Mouse (Mus musculus) ES-Bruce4 (cell line): Measurements from ENCODE around the gene Sdr42e1. TPM values are rescaled to one million over a fixed set of nuclear protein-coding genes. Genes with fewer than 3 reads are reported as not detected.

ENCODE experiments used
- H3K27ac ChIP-seq: 2 replicates; pipeline ENCODE4 v1.5.1; 2012; ENCODE audit warnings: low read length, inconsistent platforms; ENCODE audit not compliant: insufficient read depth
- H3K27me3 ChIP-seq: 2 replicates; pipeline ENCODE4 v1.6.1; 2012; ENCODE audit warnings: mild to moderate bottlenecking, low read length, inconsistent platforms; ENCODE audit not compliant: control insufficient read depth, poor library complexity, insufficient read depth, severe bottlenecking
- H3K36me3 ChIP-seq: 2 replicates; pipeline ENCODE4 v1.6.1; 2012; ENCODE audit warnings: inconsistent platforms, mild to moderate bottlenecking, low read length, moderate library complexity; ENCODE audit not compliant: control insufficient read depth, poor library complexity, insufficient read depth, severe bottlenecking
- H3K4me1 ChIP-seq: one replicate; pipeline ENCODE4 v1.8.1; 2011; ENCODE audit warnings: low read length; ENCODE audit not compliant: control insufficient read depth, insufficient read depth
- H3K4me3 ChIP-seq: 2 replicates; pipeline ENCODE4 v1.5.1; 2011; ENCODE audit warnings: low read depth, mild to moderate bottlenecking, low read length
- H3K9ac ChIP-seq: 2 replicates; pipeline ENCODE4 v1.6.1; 2012; ENCODE audit warnings: low read depth, mild to moderate bottlenecking, inconsistent platforms; ENCODE audit not compliant: poor library complexity, severe bottlenecking
- H3K9me3 ChIP-seq: replicated peaks from 2 replicates; pipeline ENCODE4 v1.6.1; 2012; ENCODE audit warnings: mild to moderate bottlenecking, low read length, inconsistent platforms; ENCODE audit not compliant: control insufficient read depth, poor library complexity, insufficient read depth, severe bottlenecking
- CTCF ChIP-seq: IDR thresholded peaks from one replicate; pipeline ENCODE4 v1.8.1; 2011; ENCODE audit warnings: low read depth, low read length
- EP300 ChIP-seq: IDR thresholded peaks from 2 replicates; pipeline ENCODE4 v1.6.1; 2011; ENCODE audit warnings: low read depth, low read length; ENCODE audit not compliant: insufficient read depth
- POLR2A ChIP-seq: IDR thresholded peaks from one replicate; pipeline ENCODE4 v1.8.1; 2011; ENCODE audit warnings: low read length; ENCODE audit not compliant: insufficient read depth
- polyA plus RNA-seq: library from polyadenylated mRNA; stranded (reverse); fragments of >200 nt; gene quantifications from 2 replicates; pipeline ENCODE4 v1.2.4, GENCODE M21; 2011; ENCODE audit warnings: low read depth; ENCODE audit not compliant: missing spikeins, insufficient read depth, insufficient read length

Gene Sdr42e1
- polyA plus RNA-seq, 1 experiment, result 0.22 TPM

GRCm38 (mm10) chr8:117672558-117672957 is 931 bp downstream of the Sdr42e1 start:
- no peaks in the 10 kb centered on the region for H3K36me3 ChIP-seq
- H3K27ac ChIP-seq, result no peak overlapping the region
- H3K4me3 ChIP-seq, result no peak overlapping the region
- H3K27me3 ChIP-seq, result no peaks in the 10 kb centered on the region
- no peak for TF ChIP-seq CTCF
- H3K9ac ChIP-seq, result no peak overlapping the region
- 0 out of 2 replicates have a peak, but pooled peaks cover 5% of the 10 kb centered on the region for H3K9me3 ChIP-seq
- no peaks in the 10 kb centered on the region for H3K4me1 ChIP-seq

- Histone ChIP-seq H3K9me3 (0 out of 2 replicates have a peak, but pooled peaks cover 5% of the 10 kb centered on the region), H3K9ac (no peak overlapping the region), H3K4me3 (no peak overlapping the region), H3K27me3 (peaks cover 3% of the 10 kb centered on the region; the same call in 1 of the 2 replicates), H3K36me3 (no peaks in the 10 kb centered on the region), H3K27ac (no peak overlapping the region), H3K4me1 (no peaks in the 10 kb centered on the region)
- TF ChIP-seq CTCF (no peak), EP300 (no peak), POLR2A (no peak)
These were observed 3.0 kb downstream of the Sdr42e1 start for GRCm38 (mm10) chr8:117670461-117670860.

GRCm38 (mm10) chr8:117667349-117668124 is 6.0 kb downstream of the Sdr42e1 start:
- TF ChIP-seq CTCF (no peak), EP300 (no peak), POLR2A (no peak)
- no peaks in the 10 kb centered on the region for H3K4me1 ChIP-seq
- H3K4me3 ChIP-seq, result no peak overlapping the region
- H3K9ac ChIP-seq, result no peak overlapping the region
- H3K9me3 ChIP-seq, result 0 out of 2 replicates have a peak, but pooled peaks cover 5% of the 10 kb centered on the region
- H3K27ac ChIP-seq, result no peak overlapping the region
- peaks cover 3% of the 10 kb centered on the region; the same call in 1 of the 2 replicates for H3K27me3 ChIP-seq
- H3K36me3 ChIP-seq, result no peaks in the 10 kb centered on the region

GRCm38 (mm10) chr8:117660358-117661031 is 13.0 kb downstream of the Sdr42e1 start:
- H3K27ac ChIP-seq, result no peak overlapping the region
- no peak overlapping the region for H3K9ac ChIP-seq
- H3K9me3 ChIP-seq, result no peaks in the 10 kb centered on the region
- TF ChIP-seq CTCF (no peak), POLR2A (no peak), EP300 (no peak)
- H3K36me3 ChIP-seq, result no peaks in the 10 kb centered on the region
- H3K4me1 ChIP-seq, result no peaks in the 10 kb centered on the region
- no peak overlapping the region for H3K4me3 ChIP-seq
- H3K27me3 ChIP-seq, result no peaks in the 10 kb centered on the region

- no peak overlapping the region for H3K27ac ChIP-seq
These were observed 14.5 kb downstream of the Sdr42e1 start for GRCm38 (mm10) chr8:117658990-117659389.

GRCm38 (mm10) chr8:117652318-117652717 is 21.2 kb downstream of the Sdr42e1 start:
- Histone ChIP-seq H3K9me3 (peaks cover 7% of the 10 kb centered on the region), H3K9ac (no peak overlapping the region), H3K27ac (no peak overlapping the region), H3K36me3 (no peaks in the 10 kb centered on the region), H3K27me3 (no peaks in the 10 kb centered on the region), H3K4me3 (no peak overlapping the region), H3K4me1 (no peaks in the 10 kb centered on the region)
- TF ChIP-seq CTCF, result no peak
- TF ChIP-seq EP300, result no peak
- TF ChIP-seq POLR2A, result no peak

More at GRCm38 (mm10) chr8:117658990-117659389, 14.5 kb downstream of the Sdr42e1 start:
- Histone ChIP-seq H3K4me3 (no peak overlapping the region), H3K9me3 (no peaks in the 10 kb centered on the region), H3K36me3 (no peaks in the 10 kb centered on the region), H3K9ac (no peak overlapping the region), H3K4me1 (no peaks in the 10 kb centered on the region), H3K27me3 (no peaks in the 10 kb centered on the region)
- TF ChIP-seq POLR2A (no peak), CTCF (no peak), EP300 (no peak)
